Mouse (Mus musculus) activated CD4-positive, CD25-positive, alpha-beta regulatory T cell, adult 9 weeks (primary cell): ENCODE results near the gene AL731706.1. TPM values are rescaled to one million over a fixed set of nuclear protein-coding genes. Genes with fewer than 3 reads are reported as not detected.

ENCODE experiments used
- polyA plus RNA-seq: library from polyadenylated mRNA; unstranded; fragments of 100-300 nt; shearing (Covaris generic); gene quantifications from one replicate; pipeline ENCODE4 v1.2.1, GENCODE M21; 2017

The AL731706.1 gene
- 8.3 TPM for polyA plus RNA-seq

GRCm38 (mm10) chr2:136891068-136891950 lies at the start of gene AL731706.1, which contains the start of the genes Slx4ip and Mkks:
TSS of gene AL731706.1 (minus strand) at chr2:136891389.
TSS of gene Slx4ip (plus strand) at chr2:136891218.
TSS of gene Mkks (minus strand) at chr2:136891389.

GRCm38 (mm10) chr2:136885579-136885978 lies 5.6 kb downstream of the AL731706.1 start, which contains the start of gene AL731706.2:
TSS of gene AL731706.2 (minus strand) at chr2:136885679.

Other genes starting within 250 kb of the AL731706.1 start
- not detected for gene Snap25, start 177.9 kb downstream of the AL731706.1 start, polyA plus RNA-seq
- 12.7 TPM for gene AL731706.2, start 5.7 kb downstream of the AL731706.1 start, polyA plus RNA-seq
- gene Slx4ip, start 171 bp downstream of the AL731706.1 start, polyA plus RNA-seq = 7.5 TPM
- 28.1 TPM for gene Mkks, start within 50 bp of the AL731706.1 start, polyA plus RNA-seq
- gene Jag1, start 225.3 kb upstream of the AL731706.1 start, polyA plus RNA-seq = not detected